Mouse (Mus musculus): ENCODE data around the gene E330021D16Rik. TPM values are rescaled to one million over a fixed set of nuclear protein-coding genes. Genes with fewer than 3 reads are reported as not detected.
"Not testable (repeated sequence)": the region's sequence is repeated elsewhere in the genome, so short reads cannot be mapped to it uniquely, and the experiment has no call there.

The E330021D16Rik gene
- total RNA-seq (2021), result not detected
- long read RNA-seq, experiment 1, result 0 reads
- long read RNA-seq, experiment 2, result 0 reads

GRCm38 (mm10) chr6:136415133-136415775 is at the start of gene E330021D16Rik:
E330021D16Rik (minus strand) TSS chr6:136415569.
- DNase-seq, result no peak

- no peak for DNase-seq
Observed at GRCm38 (mm10) chr6:136465021-136465420, 49.7 kb upstream of the E330021D16Rik start.

DNA sequence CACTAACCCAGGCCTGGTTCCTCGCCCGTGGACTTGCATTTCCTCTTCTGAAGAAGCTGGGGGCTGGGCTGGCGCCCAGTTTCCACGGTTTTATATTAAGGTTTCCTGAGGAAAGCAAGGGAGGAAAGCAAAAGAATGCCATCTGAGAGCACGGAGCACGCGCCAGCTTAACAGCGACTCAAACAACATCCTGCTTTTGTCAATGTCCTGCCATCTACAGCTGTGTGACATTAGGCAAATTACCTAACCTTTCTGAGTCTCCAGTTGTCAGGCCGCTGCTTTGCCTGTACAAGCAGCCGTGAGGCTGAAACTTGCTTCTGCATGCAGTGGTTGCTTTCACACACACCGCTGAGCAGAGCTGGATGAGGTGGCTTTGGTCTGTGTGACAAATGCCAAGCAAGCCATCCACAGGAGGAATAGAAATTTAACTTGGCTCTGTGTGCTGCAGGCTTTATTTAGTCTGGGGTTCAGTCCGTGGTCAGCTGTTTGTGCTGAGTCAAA is 48.8 kb upstream of the E330021D16Rik start:
- peak; percentile 44 to 62 for DNase-seq

DNA sequence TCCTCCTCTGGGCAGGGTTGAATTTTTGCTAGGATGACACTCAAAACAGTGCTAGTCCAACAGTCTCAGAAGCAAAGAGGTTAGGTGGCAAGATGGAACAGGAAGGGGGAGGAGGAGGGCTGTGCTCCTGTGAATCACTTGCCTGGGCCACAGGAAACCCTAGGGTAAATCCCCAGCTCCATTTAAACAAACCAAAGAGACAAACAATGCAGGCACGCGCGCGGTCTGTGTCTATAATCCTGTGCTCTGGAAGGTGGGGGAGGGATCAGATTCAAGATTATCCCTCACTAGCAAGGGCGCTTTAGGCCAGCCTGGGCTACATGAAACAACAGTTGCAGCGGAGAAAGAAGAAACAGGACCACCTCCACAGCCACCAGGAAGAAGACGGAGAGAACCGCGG is 48.1 kb upstream of the E330021D16Rik start:
- no peak for DNase-seq

- no peak for DNase-seq
Observed at GRCm38 (mm10) chr6:136459156-136459555, 43.8 kb upstream of the E330021D16Rik start.

GRCm38 (mm10) chr6:136456302-136456701 is 40.9 kb upstream of the E330021D16Rik start:
- DNase-seq, result no peak

DNA sequence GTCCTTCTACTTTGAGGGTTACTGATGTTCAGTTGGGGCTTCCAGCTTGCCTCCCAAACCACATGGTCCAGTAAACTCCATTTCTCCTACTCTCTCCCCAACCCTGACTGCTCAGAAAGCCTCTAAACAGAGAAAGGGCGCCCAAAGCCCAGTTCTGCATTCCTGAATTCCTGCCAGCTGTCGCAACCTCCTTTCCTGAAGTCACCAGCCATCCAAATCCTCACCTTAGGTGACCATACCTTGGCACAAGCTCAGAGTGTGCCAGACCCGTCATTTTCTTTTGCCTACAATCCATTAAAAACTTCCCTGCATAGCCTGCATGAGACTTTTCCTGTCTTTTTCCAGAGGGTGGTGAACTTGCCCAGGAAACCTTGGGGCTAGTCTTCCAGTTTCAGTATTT is 40.3 kb upstream of the E330021D16Rik start:
- DNase-seq, result no peak

DNA sequence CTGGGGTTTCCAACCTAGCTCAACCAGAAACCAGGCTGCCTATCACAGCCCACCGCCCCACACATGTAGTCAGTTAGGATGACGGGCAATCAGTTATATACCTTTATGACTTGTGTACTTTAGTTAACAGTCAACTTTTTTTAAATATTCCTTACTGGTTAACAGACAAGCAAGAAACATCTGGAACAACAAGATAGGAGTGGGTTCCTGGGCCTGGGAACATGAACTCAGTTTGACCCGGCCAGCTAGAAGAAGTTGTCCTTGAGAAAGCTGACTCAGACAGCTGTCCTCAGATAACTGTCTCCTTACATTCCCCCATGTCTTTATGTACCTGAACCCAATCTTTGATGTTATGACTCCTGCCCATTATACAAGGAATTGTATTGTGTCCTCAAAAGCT is 37.3 kb upstream of the E330021D16Rik start:
- no peak for DNase-seq

DNA sequence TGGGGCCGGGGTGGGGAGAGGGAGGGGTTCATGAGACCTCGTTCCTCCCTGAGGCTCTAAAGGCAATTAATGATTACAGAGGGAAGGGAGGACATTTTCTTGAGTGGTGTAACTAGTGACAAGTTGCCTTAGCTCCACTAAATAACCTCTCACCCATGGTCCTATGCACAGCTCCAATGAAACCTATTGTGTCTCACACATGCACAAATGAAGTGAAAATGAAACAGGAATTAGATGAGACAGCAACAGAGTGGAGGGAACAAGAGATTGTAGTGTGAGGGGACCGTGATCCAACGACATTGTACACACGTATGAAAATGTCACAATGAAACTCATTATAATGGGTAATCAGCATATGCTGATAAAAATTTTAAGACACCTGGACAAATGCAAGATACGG is 35.5 kb upstream of the E330021D16Rik start:
- DNase-seq, result no peak

DNA sequence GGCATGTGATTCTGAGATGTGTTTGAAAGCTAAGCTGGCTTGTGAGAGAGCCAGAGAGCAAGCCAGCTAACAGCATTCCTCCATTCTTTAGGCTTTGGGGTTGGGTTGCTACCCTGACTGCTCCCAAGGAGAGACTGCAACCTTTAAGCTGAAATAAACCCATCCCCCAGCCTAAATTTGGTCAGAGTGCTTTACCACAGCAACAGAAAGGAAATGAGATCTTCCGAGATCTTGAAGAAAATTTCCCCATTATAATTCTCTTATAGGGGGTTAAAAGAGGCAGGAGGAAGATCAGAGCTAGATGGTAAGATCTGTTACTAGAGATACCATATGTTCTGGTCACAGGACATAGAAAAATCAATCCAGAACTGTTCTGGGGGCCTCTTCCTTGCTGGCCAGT is 34.6 kb upstream of the E330021D16Rik start:
- DNase-seq, result no peak

DNA sequence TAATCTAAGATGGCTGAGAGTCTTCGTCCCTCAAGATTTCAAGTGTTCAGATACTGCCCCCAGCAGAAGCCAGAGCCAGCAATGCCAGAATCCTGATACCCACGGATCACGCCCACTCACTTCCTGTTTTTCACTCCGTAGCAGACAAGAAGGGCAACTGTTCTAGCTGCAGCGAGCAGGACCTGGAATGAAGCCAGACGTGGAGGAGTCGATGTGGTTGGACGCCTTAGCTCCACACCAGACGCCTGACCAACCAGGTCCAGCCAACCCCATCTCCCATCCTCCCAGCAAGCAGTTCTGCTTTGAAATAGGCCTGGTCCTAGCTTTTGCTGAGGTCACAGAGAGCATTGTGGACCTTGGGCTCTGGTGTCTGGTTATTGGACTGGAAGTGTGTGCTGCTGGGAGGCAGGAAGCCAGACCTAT is 33.9 kb upstream of the E330021D16Rik start:
- DNase-seq, result peak; percentile 61 to 79

- not testable (repeated sequence) for DNase-seq
Observed at GRCm38 (mm10) chr6:136439205-136439604, 23.8 kb upstream of the E330021D16Rik start.

GRCm38 (mm10) chr6:136436151-136436550 is 20.8 kb upstream of the E330021D16Rik start:
- not testable (repeated sequence) for DNase-seq

DNA sequence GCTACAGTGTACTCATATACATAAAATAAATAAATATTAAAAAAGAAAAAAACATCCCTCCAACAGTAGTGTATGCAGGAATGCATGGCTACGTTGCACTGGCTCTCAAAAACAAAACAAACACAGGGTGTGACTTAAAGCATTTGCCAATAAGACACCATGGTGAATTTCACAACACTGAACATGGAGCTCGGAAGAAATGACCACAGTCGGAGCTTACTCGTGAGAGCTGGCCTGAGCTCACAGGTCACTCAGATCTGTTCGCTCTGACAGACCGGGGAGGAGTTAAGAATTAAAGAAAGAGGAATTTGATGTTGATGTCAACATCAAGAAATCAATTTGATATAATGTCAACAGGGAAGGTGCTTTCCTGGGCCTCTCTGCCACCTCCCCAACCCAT is 18.2 kb upstream of the E330021D16Rik start:
- no peak for DNase-seq

DNA sequence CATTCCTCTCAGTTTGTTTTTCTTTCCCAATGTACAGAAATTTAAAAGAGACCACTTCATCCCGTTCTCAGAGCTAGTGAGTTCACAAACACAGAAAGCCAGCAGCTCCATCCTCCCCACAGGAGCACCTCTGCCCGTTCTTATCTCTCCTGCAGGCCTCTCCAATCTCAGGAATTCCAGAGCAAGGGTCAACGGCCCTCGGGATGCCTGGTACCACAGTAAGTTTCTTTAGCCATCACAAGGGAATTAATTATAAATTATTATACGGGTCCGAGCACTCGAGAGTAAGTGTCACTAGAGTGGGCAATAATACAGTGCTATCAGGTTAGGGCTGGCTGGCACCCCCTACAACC is 16.5 kb upstream of the E330021D16Rik start:
- DNase-seq, result no peak

DNA sequence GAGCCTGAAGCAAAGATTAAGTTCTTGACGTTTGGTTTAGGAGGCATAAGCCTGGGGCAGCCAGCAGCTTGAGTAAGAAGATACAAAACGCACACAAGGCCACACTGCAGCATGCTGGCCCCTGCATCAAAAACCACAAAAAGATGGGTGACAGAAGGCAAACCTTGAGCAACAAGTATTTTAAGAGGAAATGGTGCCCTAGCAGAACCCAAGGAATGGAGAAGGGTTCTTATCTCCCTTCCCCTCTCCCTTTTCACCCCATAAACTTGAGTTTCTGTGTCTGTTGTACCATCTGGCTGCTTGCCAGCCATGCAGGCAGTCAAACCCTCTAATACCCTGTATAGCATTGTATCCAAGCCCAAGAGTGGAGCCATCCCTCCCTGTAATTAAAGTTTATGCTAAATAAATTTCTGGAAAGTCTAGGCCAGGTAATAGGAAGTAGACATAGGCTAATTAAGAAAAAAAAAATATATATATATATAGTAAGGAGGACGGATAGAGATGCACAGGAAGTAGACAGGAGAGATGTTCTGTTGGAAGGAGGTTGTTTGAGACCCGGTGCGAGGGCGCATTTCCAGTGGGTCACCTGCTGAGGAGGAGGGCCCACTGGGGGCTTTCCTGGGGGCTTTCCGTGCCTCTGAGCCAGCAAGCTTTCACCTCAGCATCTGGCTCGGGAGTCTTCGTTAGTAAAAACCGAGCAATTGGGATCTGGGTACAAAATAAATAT is 16.0 kb upstream of the E330021D16Rik start:
- DNase-seq, result no peak

GRCm38 (mm10) chr6:136429441-136429840 is 14.1 kb upstream of the E330021D16Rik start:
- DNase-seq, result no peak

DNA sequence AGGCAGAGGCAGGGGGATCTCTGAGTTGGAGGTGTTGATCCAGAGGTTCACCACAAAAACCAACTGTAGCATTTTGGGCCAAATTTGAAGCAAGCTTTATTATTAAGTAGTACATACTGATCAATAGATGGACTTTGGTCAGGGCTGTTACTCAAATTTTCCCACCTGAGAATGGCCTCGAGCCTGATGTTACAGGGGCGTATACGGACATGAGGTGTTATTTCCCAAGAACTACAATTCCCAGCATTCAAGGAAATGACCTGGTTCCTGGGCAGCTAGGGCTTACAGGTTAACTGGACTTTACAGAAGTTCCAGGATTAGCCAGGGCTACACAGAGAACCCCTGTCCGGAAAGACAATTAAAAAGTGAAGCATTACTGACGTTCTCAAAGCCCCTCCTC is 13.0 kb upstream of the E330021D16Rik start:
- DNase-seq, result no peak

DNA sequence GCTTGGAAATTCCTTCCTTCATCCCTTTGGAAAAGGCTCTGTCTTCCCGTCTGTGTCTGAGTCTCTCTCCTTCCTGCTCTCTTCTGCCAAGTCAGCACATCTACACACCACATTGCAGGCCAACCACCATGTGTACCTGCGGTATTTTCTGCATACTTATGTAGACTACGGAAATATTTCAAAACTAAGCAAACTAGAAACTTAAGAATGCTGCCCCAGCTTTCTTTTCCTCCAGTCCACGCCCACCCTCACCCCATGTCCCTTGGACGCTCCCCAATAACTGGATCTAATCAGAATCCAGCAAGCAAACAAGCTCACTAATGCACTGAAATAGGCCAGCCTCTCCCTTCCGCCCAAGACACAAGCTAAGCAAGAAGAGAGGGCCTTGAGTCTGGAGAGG is 11.9 kb upstream of the E330021D16Rik start:
- no peak for DNase-seq

GRCm38 (mm10) chr6:136425956-136426355 is 10.6 kb upstream of the E330021D16Rik start:
- DNase-seq, result no peak

DNA sequence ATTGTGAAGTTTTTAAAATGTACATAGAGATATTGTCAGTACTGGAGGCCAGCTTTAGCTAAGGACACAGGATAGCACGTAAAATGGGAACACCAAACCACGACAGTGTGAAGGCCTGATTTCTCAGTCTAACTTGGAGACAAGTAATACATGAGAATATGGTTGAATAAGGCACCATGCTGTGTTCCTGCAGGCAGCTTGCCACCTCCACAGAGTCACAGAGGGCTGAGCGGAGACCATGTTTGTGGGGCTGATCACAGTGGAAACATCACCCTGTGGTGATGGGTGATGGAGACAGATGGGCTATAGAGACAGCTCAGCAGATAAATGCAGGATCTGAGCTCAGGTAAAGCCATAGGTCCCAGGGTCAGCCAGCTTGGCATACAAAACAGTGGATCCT is 8.8 kb upstream of the E330021D16Rik start:
- no peak for DNase-seq

- DNase-seq, result no peak
Observed at GRCm38 (mm10) chr6:136423201-136423600, 7.8 kb upstream of the E330021D16Rik start.

GRCm38 (mm10) chr6:136422084-136422853 is 6.9 kb upstream of the E330021D16Rik start:
- peak; percentile 42 to 71 for DNase-seq

Measured in heart, adult 18-20 months (tissue).